Mouse (Mus musculus) MEL (cell line): ENCODE results near the gene D5Ertd579e. TPM values are rescaled to one million over a fixed set of nuclear protein-coding genes. Genes with fewer than 3 reads are reported as not detected.

ENCODE experiments used
- DNase-seq: peaks from one replicate; pipeline ENCODE4 v3.0.0; 2011; ENCODE audit warnings: low read depth, low spot score
- H3K27ac ChIP-seq: 2 replicates; pipeline ENCODE4 v1.5.1; 2012; ENCODE audit warnings: low read depth, mild to moderate bottlenecking, control low read depth, low read length, moderate library complexity; ENCODE audit not compliant: control insufficient read depth
- H3K27me3 ChIP-seq, 2 experiments: fragments of 150-350 bp in 1 of 2; sonication (generic) in 1 of 2; 2 replicates each; pipeline ENCODE4 v1.6.1; 2012; ENCODE audit warnings: low read length in 2 of 2, mild to moderate bottlenecking in 2 of 2, improper control_type of control experiment in 1 of 2, moderate library complexity in 1 of 2; ENCODE audit not compliant: insufficient read depth in 2 of 2, control insufficient read depth in 1 of 2
- H3K36me3 ChIP-seq, 2 experiments: 2 replicates each; pipeline ENCODE4 v1.6.1; 2012 to 2014; ENCODE audit warnings: low read length in 2 of 2, improper control_type of control experiment in 1 of 2, inconsistent platforms in 1 of 2, mild to moderate bottlenecking in 1 of 2; ENCODE audit not compliant: insufficient read depth in 2 of 2, control insufficient read depth in 1 of 2
- H3K4me1 ChIP-seq, 2 experiments: fragments of 150-350 bp in 1 of 2; sonication (generic) in 1 of 2; 2 replicates each; pipeline ENCODE4 v1.6.1; 2012; ENCODE audit warnings: low read length in 2 of 2, improper control_type of control experiment in 1 of 2, mild to moderate bottlenecking in 1 of 2; ENCODE audit not compliant: insufficient read depth in 2 of 2, control insufficient read depth in 1 of 2
- H3K4me3 ChIP-seq, 2 experiments: fragments of 150-350 bp in 1 of 2; sonication (generic) in 1 of 2; 2 replicates each; pipeline ENCODE4 v1.5.1; 2012; ENCODE audit warnings: low read depth in 2 of 2, low read length in 2 of 2, mild to moderate bottlenecking in 2 of 2, moderate library complexity in 2 of 2, control low read depth in 1 of 2, improper control_type of control experiment in 1 of 2; ENCODE audit not compliant: control insufficient read depth in 1 of 2, insufficient read depth in 1 of 2
- H3K79me2 ChIP-seq: 2 replicates; pipeline ENCODE4 v1.6.1; 2012; ENCODE audit warnings: mild to moderate bottlenecking, low read length, moderate library complexity; ENCODE audit not compliant: control insufficient read depth, poor library complexity, insufficient read depth
- H3K9ac ChIP-seq: 2 replicates; pipeline ENCODE4 v1.6.1; 2012; ENCODE audit warnings: low read depth, mild to moderate bottlenecking, control low read depth, low read length, moderate library complexity; ENCODE audit not compliant: control insufficient read depth, poor library complexity, severe bottlenecking
- H3K9me3 ChIP-seq: fragments of 150-350 bp; sonication (generic); replicated peaks from 2 replicates; pipeline ENCODE4 v1.6.1; 2012; ENCODE audit warnings: mild to moderate bottlenecking, low read length, improper control_type of control experiment, moderate library complexity; ENCODE audit not compliant: insufficient read depth
- BHLHE40 ChIP-seq: IDR thresholded peaks from 2 replicates; pipeline ENCODE4 v1.6.1; 2012; ENCODE audit warnings: low read depth, mild to moderate bottlenecking, inconsistent platforms, low read length, improper control_type of control experiment, borderline replicate concordance
- CHD1 ChIP-seq: IDR thresholded peaks from 2 replicates; pipeline ENCODE4 v1.6.1; 2012; ENCODE audit warnings: low read depth, mild to moderate bottlenecking, inconsistent platforms, low read length, improper control_type of control experiment
- CTCF ChIP-seq, 3 experiments: IDR thresholded peaks in 2 of 3; conservative IDR thresholded peaks in 1 of 3; 2 replicates each; pipeline ENCODE4 v1.5.1; 2011 to 2012; ENCODE audit warnings: low read length in 3 of 3, low read depth in 2 of 3, mild to moderate bottlenecking in 2 of 3, improper control_type of control experiment in 1 of 3, inconsistent platforms in 1 of 3, mixed read lengths in 1 of 3, moderate library complexity in 1 of 3; ENCODE audit not compliant: control insufficient read depth in 1 of 3, insufficient read depth in 1 of 3, poor library complexity in 1 of 3, severe bottlenecking in 1 of 3
- E2F4 ChIP-seq: IDR thresholded peaks from 2 replicates; pipeline ENCODE4 v1.6.1; 2011; ENCODE audit warnings: low read depth, low read length, improper control_type of control experiment, borderline replicate concordance
- ELF1 ChIP-seq: IDR thresholded peaks from 2 replicates; pipeline ENCODE4 v1.6.1; 2014; ENCODE audit warnings: low read depth, mild to moderate bottlenecking, inconsistent platforms, low read length, improper control_type of control experiment, moderate library complexity
- EP300 ChIP-seq, 2 experiments: IDR thresholded peaks; 2 replicates each; pipeline ENCODE4 v1.6.1; 2011; ENCODE audit warnings: improper control_type of control experiment in 2 of 2, low read length in 2 of 2, low read depth in 1 of 2, mild to moderate bottlenecking in 1 of 2
- JUND ChIP-seq: IDR thresholded peaks from 2 replicates; pipeline ENCODE4 v1.6.1; 2011; ENCODE audit warnings: low read depth, mild to moderate bottlenecking, improper control_type of control experiment, low read length
- MAFK ChIP-seq: IDR thresholded peaks from 2 replicates; pipeline ENCODE4 v1.6.1; 2011; ENCODE audit warnings: low read depth, mild to moderate bottlenecking, low read length, improper control_type of control experiment, borderline replicate concordance
- MAX ChIP-seq: IDR thresholded peaks from 2 replicates; pipeline ENCODE4 v1.6.1; 2011; ENCODE audit warnings: low read length, improper control_type of control experiment
- MEF2A ChIP-seq: IDR thresholded peaks from 2 replicates; pipeline ENCODE4 v1.6.1; 2014; ENCODE audit warnings: low read depth, mild to moderate bottlenecking, inconsistent platforms, low read length, improper control_type of control experiment; ENCODE audit not compliant: poor library complexity, insufficient replicate concordance, severe bottlenecking; ENCODE audit errors: extremely low read depth
- NRF1 ChIP-seq: IDR thresholded peaks from 2 replicates; pipeline ENCODE4 v1.6.1; 2014; ENCODE audit warnings: low read depth, mild to moderate bottlenecking, inconsistent platforms, low read length, improper control_type of control experiment, moderate library complexity; ENCODE audit not compliant: poor library complexity, insufficient read depth, severe bottlenecking
- RAD21 ChIP-seq: IDR thresholded peaks from 2 replicates; pipeline ENCODE4 v1.6.1; 2011; ENCODE audit warnings: mild to moderate bottlenecking, low read depth, low read length, improper control_type of control experiment
- SMC3 ChIP-seq: IDR thresholded peaks from 2 replicates; pipeline ENCODE4 v1.6.1; 2011; ENCODE audit warnings: low read depth, low read length, improper control_type of control experiment
- TAL1 ChIP-seq: IDR thresholded peaks from 2 replicates; pipeline ENCODE4 v1.6.1; 2012; ENCODE audit warnings: mild to moderate bottlenecking, inconsistent platforms, low read length, moderate library complexity, mixed read lengths
- TBP ChIP-seq: IDR thresholded peaks from 2 replicates; pipeline ENCODE4 v1.8.0; 2011; ENCODE audit warnings: low read depth, low read length, improper control_type of control experiment
- TCF12 ChIP-seq: IDR thresholded peaks from 2 replicates; pipeline ENCODE4 v1.6.1; 2014; ENCODE audit warnings: low read depth, mild to moderate bottlenecking, inconsistent platforms, low read length, improper control_type of control experiment, moderate library complexity
- ZKSCAN1 ChIP-seq: IDR thresholded peaks from 2 replicates; pipeline ENCODE4 v1.6.1; 2012; ENCODE audit warnings: low read depth, mild to moderate bottlenecking, inconsistent platforms, low read length, improper control_type of control experiment, moderate library complexity
- ZMIZ1 ChIP-seq: IDR thresholded peaks from 2 replicates; pipeline ENCODE4 v1.6.1; 2012; ENCODE audit warnings: low read depth, mild to moderate bottlenecking, inconsistent platforms, low read length, improper control_type of control experiment, moderate library complexity
- ZNF384 ChIP-seq: IDR thresholded peaks from 2 replicates; pipeline ENCODE4 v1.6.1; 2012; ENCODE audit warnings: low read depth, mild to moderate bottlenecking, inconsistent platforms, low read length, improper control_type of control experiment
- polyA plus RNA-seq, 2 experiments: library from polyadenylated mRNA; stranded (reverse) in 1 of 2; unstranded in 1 of 2; fragments of >175 nt in 1 of 2; fragments of >200 nt in 1 of 2; gene quantifications; 2 replicates each; pipeline versions ENCODE4 v1.2.1 to v1.2.4; 2012; ENCODE audit warnings: low replicate concordance in 2 of 2, low read depth in 1 of 2; ENCODE audit not compliant: insufficient read length in 2 of 2, insufficient read depth in 1 of 2, missing spikeins in 1 of 2
- total RNA-seq: library from RNA; depleted of rRNA; stranded (reverse); fragments of 300-350 nt; gene quantifications from 2 replicates; pipeline ENCODE4 v1.2.3, GENCODE M21; 2012

D5Ertd579e gene
- total and polyA plus RNA-seq, 3 experiments, result 15.9 to 31.1 TPM; not detected in 1

- TF ChIP-seq ZNF384, result no peak
- no peaks in the 10 kb centered on the region for H3K36me3 ChIP-seq
- H3K27ac ChIP-seq, result no peak overlapping the region
- DNase-seq, result no peak
- H3K27me3 ChIP-seq, result no peaks in the 10 kb centered on the region
- no peak overlapping the region for H3K4me3 ChIP-seq
- no peaks in the 10 kb centered on the region for H3K79me2 ChIP-seq
- no peaks in the 10 kb centered on the region for H3K9me3 ChIP-seq
- no peak overlapping the region for H3K9ac ChIP-seq
- H3K4me1 ChIP-seq, result peaks cover 0 to 6% of the 10 kb centered on the region in 2 experiments; a peak in 2 of 4 replicates
These were observed 141.3 kb downstream of the D5Ertd579e start for GRCm38 (mm10) chr5:36554496-36554895.

GRCm38 (mm10) chr5:36553886-36554285, 141.9 kb downstream of the D5Ertd579e start:
- no peak overlapping the region for H3K9ac ChIP-seq
- H3K4me3 ChIP-seq, result no peak overlapping the region
- H3K4me1 ChIP-seq, result peaks cover 2 to 11% of the 10 kb centered on the region in 2 experiments; a peak in 2 of 4 replicates
- TF ChIP-seq ZNF384, result no peak
- TF ChIP-seq TAL1, result no peak
- no peak for TF ChIP-seq EP300 (IDR thresholded peaks at IDR 0.05; ENCODE audit: low read depth in 1 of 2, low read length in 2 of 2)
- no peaks in the 10 kb centered on the region for H3K27me3 ChIP-seq
- H3K27ac ChIP-seq, result no peak overlapping the region
- H3K79me2 ChIP-seq, result no peaks in the 10 kb centered on the region
- no peaks in the 10 kb centered on the region for H3K36me3 ChIP-seq
- DNase-seq, result no peak
- H3K9me3 ChIP-seq, result no peaks in the 10 kb centered on the region

- no peak overlapping the region for H3K4me3 ChIP-seq
These were observed 142.7 kb downstream of the D5Ertd579e start for GRCm38 (mm10) chr5:36553056-36553606.

GRCm38 (mm10) chr5:36552391-36552790, 143.4 kb downstream of the D5Ertd579e start:
- H3K9ac ChIP-seq, result no peak overlapping the region
- peaks cover 2 to 14% of the 10 kb centered on the region in 2 experiments; a peak in 2 of 4 replicates for H3K4me1 ChIP-seq
- H3K27me3 ChIP-seq, result no peaks in the 10 kb centered on the region
- no peak for TF ChIP-seq MAX
- TF ChIP-seq MEF2A, result no peak
- no peak for TF ChIP-seq ZKSCAN1
- no peak for TF ChIP-seq ELF1
- TF ChIP-seq TBP, result no peak
- TF ChIP-seq ZNF384, result no peak
- no peak for TF ChIP-seq JUND
- no peak for TF ChIP-seq SMC3
- TF ChIP-seq MAFK, result no peak
- no peak for TF ChIP-seq CHD1
- TF ChIP-seq, all 39 proteins: peak for 0
- Histone ChIP-seq H3K9me3 (no peaks in the 10 kb centered on the region), H3K36me3 (no peaks in the 10 kb centered on the region), H3K79me2 (no peaks in the 10 kb centered on the region), H3K27ac (no peak overlapping the region), H3K4me3 (no peak overlapping the region)
- no peak for DNase-seq

More at GRCm38 (mm10) chr5:36553056-36553606, 142.7 kb downstream of the D5Ertd579e start:
- H3K27ac ChIP-seq, result no peak overlapping the region
- peaks cover 2 to 14% of the 10 kb centered on the region in 2 experiments; a peak in 2 of 4 replicates for H3K4me1 ChIP-seq
- no peaks in the 10 kb centered on the region for H3K27me3 ChIP-seq
- H3K79me2 ChIP-seq, result no peaks in the 10 kb centered on the region
- no peaks in the 10 kb centered on the region for H3K36me3 ChIP-seq
- H3K9ac ChIP-seq, result no peak overlapping the region
- no peaks in the 10 kb centered on the region for H3K9me3 ChIP-seq
- TF ChIP-seq ZMIZ1, result no peak
- TF ChIP-seq CTCF (IDR thresholded peaks at IDR 0.05 in 2 of 3, conservative IDR thresholded peaks at IDR 0.05 in 1 of 3; ENCODE audit: control insufficient read depth in 1 of 3, insufficient read depth in 1 of 3, low read depth in 2 of 3, low read length in 3 of 3, poor library complexity in 1 of 3, severe bottlenecking in 1 of 3), result no peak
- TF ChIP-seq RAD21, result no peak
- no peak for TF ChIP-seq SMC3
- TF ChIP-seq TCF12, result no peak
- no peak for TF ChIP-seq NRF1
- no peak for TF ChIP-seq BHLHE40
- TF ChIP-seq E2F4, result no peak
- TF ChIP-seq ELF1, result no peak
- DNase-seq, result no peak
